Mouse (Mus musculus) liver, embryonic 11.5 days (tissue): ENCODE data around the gene Gm20683. TPM values are rescaled to one million over a fixed set of nuclear protein-coding genes. Genes with fewer than 3 reads are reported as not detected.
A peak's percentile ranks its signal among the peaks of the same experiment; 100 is the strongest.

Source experiments
- ATAC-seq: fragments of 200-750 bp; cut with Nextera tagmentation; replicated peaks from 2 replicates; pipeline ENCODE4 v1.8.0; 2017; ENCODE audit warnings: moderate number of reproducible peaks, mild to moderate bottlenecking, moderate TSS enrichment, moderate library complexity; ENCODE audit not compliant: low FRiP score
- DNase-seq: peaks from one replicate; pipeline ENCODE4 v3.0.0-alpha.2; 2017; ENCODE audit warnings: low spot score
- H3K27ac ChIP-seq: fragments of 300-500 bp; sonication (generic); 2 replicates; pipeline ENCODE4 v1.5.1; 2014; ENCODE audit warnings: mild to moderate bottlenecking, low read depth, low read length, control low read depth
- H3K27me3 ChIP-seq: fragments of 300-500 bp; sonication (generic); replicated peaks from 2 replicates; pipeline ENCODE4 v1.6.1; 2014; ENCODE audit warnings: low read length, mixed read lengths; ENCODE audit not compliant: control insufficient read depth, insufficient read depth
- H3K36me3 ChIP-seq: fragments of 300-500 bp; sonication (generic); 2 replicates; pipeline ENCODE4 v1.6.1; 2014; ENCODE audit warnings: mild to moderate bottlenecking, low read length, moderate library complexity, mixed read lengths; ENCODE audit not compliant: control insufficient read depth, insufficient read depth
- H3K4me1 ChIP-seq: fragments of 300-500 bp; sonication (generic); replicated peaks from 2 replicates; pipeline ENCODE4 v1.6.1; 2014; ENCODE audit warnings: low read length, mixed read lengths; ENCODE audit not compliant: control insufficient read depth, insufficient read depth
- H3K4me2 ChIP-seq: fragments of 300-500 bp; sonication (generic); 2 replicates; pipeline ENCODE4 v1.6.1; 2014; ENCODE audit warnings: mild to moderate bottlenecking, control low read depth, moderate library complexity
- H3K4me3 ChIP-seq: fragments of 300-500 bp; sonication (generic); 2 replicates; pipeline ENCODE4 v1.5.1; 2014; ENCODE audit warnings: low read depth, low read length, control low read depth
- H3K9ac ChIP-seq: fragments of 300-500 bp; sonication (generic); 2 replicates; pipeline ENCODE4 v1.6.1; 2014; ENCODE audit warnings: low read depth, low read length, control low read depth
- H3K9me3 ChIP-seq: fragments of 300-500 bp; sonication (generic); 2 replicates; pipeline ENCODE4 v1.6.1; 2016; ENCODE audit warnings: low read length, inconsistent platforms, mixed read lengths; ENCODE audit not compliant: control insufficient read depth
- WGBS: fragments of 180-500 bp; shearing (Covaris S2); extraction: QIAGEN DNeasy Blood & Tissue Kit; methylation state at CpG from one replicate; pipeline ENCODE4 v1.1.7; 2014; 5-methylcytosine and 5-hydroxymethylcytosine counted together
- microRNA-seq: library from miRNA; unstranded; fragments of <30 nt; microRNA quantifications from one replicate; pipeline ENCODE4, GENCODE M21; 2017; ENCODE audit warnings: borderline number of aligned reads
- polyA plus RNA-seq: library from polyadenylated mRNA; unstranded; fragments of >200 nt; fragmentation: Nextera tagmentation; extraction: Ambion mirVana; gene quantifications from 2 replicates; pipeline ENCODE4 v1.2.1, GENCODE M21; 2014

The Gm20683 gene
- polyA plus RNA-seq, 1 experiment from 2014 or later: 0.78 TPM

DNA sequence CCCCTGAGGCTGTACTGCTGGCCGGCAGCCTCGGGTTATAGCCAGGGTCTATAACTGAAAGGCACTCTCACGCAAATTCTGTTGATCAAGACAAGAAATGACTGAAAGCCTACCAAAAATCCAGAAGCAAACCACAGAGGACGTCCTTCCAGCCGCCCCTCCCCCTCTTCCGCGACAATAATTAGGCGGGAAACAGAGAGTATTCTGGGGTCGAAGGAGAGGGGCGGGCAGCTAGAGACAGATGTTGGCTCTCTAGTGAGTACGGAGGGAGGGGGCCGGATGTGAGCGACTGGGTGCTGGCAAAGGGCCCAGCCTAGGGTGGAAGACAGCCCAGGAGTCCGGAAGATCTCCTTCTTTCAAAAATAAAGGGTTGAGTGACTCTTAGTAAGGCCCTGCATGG, 48.9 kb downstream of the Gm20683 start, which contains the start of gene Fam173a:
Gene Fam173a (minus strand): TSS at position 287 of the 400 bp plus-strand sequence.
- Histone ChIP-seq H3K27me3 (no peaks in the 10 kb centered on the region), H3K27ac (peak within 1 kb of the TSS; percentile 94), H3K4me1 (peaks cover 32% of the 10 kb centered on the region), H3K9me3 (no peaks in the 10 kb centered on the region), H3K36me3 (no peaks in the 10 kb centered on the region; the same call in 1 of the 2 replicates), H3K4me2 (peak within 1 kb of the TSS; percentile 82), H3K4me3 (peak within 1 kb of the TSS; percentile 85), H3K9ac (peak within 1 kb of the TSS; percentile 81)
- ATAC-seq (peak; percentile 46; the same call in 1 of the 2 replicates), DNase-seq (peak; percentile 71)
- WGBS: 1% methylated on average over 14 of the region's 14 CpGs

DNA sequence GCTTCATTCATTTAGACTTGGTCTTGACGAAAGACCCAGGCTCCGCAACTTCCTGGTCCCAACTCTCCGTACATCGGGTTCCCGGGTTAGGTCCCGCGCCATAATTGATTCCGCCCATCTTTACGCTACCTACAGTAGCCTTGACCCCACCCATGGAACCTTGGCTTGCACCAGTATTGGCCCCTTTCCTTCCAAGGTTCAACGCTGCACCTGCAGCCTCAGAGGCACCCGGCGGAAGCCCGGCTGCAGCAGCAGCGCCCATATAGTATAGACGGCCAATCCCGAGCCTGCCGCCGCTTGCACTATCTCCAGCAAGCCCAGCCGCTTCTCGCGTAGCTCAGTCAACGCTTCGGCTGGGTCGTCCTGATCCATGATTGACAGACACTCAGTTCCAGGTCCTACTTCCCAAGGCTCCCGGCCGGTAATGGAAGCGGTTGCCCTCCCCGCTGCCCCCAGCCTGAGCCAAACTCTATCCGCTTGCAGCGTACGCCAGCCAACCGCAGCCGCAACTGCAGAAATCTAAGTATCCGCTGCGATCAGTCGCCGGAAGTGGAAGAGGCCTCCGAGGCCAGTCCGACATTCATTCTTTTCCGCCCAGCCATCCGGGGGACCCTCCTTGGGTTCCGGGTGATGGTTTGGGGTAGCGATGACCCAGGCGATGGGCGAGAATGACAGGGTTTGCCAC, 49.6 kb downstream of the Gm20683 start:
- H3K9ac ChIP-seq: peak overlapping the region; percentile 81
- H3K9me3 ChIP-seq: no peaks in the 10 kb centered on the region
- ATAC-seq: peak; percentile 69
- under 1% methylated on average over 45 of the region's 45 CpGs for WGBS
- peak overlapping the region; percentile 85 for H3K4me3 ChIP-seq
- peak overlapping the region; percentile 94 for H3K27ac ChIP-seq
- peak; percentile 86 for DNase-seq
- no peaks in the 10 kb centered on the region; the same call in 1 of the 2 replicates for H3K36me3 ChIP-seq
- H3K4me2 ChIP-seq: peak overlapping the region; percentile 82
- H3K4me1 ChIP-seq: peaks cover 28% of the 10 kb centered on the region
- no peaks in the 10 kb centered on the region for H3K27me3 ChIP-seq

DNA sequence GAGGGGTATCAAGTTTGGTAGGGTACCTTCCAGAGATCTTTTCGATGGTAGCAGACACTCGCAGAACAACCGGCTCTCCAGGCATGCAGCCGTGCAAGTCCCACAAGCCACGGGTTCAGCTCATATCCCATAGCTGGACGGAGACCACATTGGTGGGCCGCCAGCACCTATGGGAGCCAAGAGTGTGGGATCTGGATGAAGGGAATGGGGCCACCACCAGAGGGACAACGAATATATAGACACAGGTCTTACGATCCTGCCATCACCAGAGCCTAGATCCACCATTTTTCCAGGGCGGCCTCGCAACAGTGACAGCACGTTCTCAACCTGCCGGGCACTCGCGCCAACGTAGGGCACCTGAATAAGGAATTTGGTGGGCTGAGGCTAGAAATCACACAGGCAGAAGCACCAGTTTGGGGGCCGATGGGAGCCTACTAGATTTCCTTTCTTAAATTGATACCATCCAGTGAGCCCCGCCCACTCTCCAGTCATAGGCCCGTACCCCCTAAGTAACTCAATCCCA, 50.2 kb downstream of the Gm20683 start:
- no peak; the same call in 1 of the 2 replicates for ATAC-seq
- H3K27ac ChIP-seq: peak overlapping the region; percentile 94

DNA sequence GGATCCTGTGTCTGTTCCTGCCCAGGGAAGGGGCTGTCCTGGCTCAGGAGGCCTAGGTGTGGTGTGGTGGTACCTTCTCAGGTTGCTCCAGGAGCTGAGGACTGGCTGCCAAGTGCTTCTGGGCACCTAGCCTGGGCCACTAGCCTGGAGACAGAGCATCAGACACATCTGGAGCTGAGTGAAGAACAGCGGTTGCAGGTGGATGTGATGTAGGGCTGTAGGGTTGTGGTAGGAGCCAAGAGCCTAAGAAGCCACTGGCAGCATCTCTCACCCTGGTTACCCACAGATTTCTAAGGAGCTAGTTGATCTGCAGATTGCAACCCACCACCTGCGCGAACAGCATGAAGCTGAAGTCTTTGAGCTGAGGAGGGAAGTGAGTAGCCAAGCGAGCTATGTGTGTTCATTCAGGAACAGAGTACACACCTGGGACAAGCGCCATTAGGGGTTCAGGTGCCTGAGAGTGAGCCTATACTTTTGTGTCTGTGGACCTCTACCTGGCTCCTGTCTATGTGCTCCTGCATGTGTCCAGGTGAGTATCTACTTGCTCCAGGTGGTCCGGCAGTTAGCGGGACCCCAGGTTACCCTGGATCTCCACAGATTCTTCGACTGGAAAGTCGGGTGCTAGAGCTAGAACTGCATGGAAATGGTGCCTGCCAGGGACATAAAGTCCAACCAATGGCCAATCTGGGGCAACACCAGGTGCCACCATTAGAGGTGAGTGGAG, 54.6 kb downstream of the Gm20683 start:
- Histone ChIP-seq H3K36me3 (peaks cover 11% of the 10 kb centered on the region), H3K4me2 (no peak overlapping the region), H3K4me1 (peaks cover 20% of the 10 kb centered on the region), H3K27ac (no peak overlapping the region), H3K4me3 (no peak overlapping the region), H3K27me3 (no peaks in the 10 kb centered on the region), H3K9me3 (no peaks in the 10 kb centered on the region), H3K9ac (no peak overlapping the region)
- DNase-seq (no peak), ATAC-seq (no peak)
- 91% methylated on average over 9 of the region's 9 CpGs for WGBS

More for the DNA sequence above, 50.2 kb downstream of the Gm20683 start:
- Histone ChIP-seq H3K4me2 (peak overlapping the region; percentile 82), H3K4me3 (peak overlapping the region; percentile 85), H3K9ac (peak overlapping the region; percentile 81), H3K4me1 (peaks cover 28% of the 10 kb centered on the region), H3K27me3 (no peaks in the 10 kb centered on the region), H3K9me3 (no peaks in the 10 kb centered on the region), H3K36me3 (no peaks in the 10 kb centered on the region; the same call in 1 of the 2 replicates)
- WGBS: 30% methylated on average over 19 of the region's 19 CpGs
- DNase-seq: no peak

DNA sequence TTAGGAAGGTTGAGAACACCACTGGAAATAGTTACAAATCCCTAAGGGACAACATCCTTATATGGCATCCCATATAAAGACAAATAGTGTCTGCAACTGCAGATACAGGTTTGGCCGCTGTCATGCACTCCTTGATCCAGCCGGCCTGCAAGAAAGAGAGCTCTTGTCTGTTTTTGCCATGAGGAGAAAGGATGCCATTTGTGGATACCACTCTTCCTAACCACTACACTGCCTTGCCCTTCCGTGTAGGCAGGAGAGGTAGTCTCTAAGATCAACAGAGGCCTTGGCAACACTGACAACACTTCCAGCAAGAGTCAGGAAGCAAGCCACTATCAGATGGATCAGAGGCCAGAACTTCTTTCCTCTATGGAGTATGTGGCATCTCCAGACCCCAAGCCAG, 55.3 kb downstream of the Gm20683 start, which contains the start of gene Ccdc78:
Gene Ccdc78 (plus strand): TSS at position 301 of the 400 bp plus-strand sequence.
- Histone ChIP-seq H3K9ac (peak within 1 kb of the TSS; percentile 76), H3K27me3 (no peaks in the 10 kb centered on the region), H3K27ac (peak within 1 kb of the TSS; percentile 73), H3K9me3 (no peaks in the 10 kb centered on the region), H3K4me3 (peak within 1 kb of the TSS; percentile 73), H3K4me1 (peaks cover 17% of the 10 kb centered on the region), H3K36me3 (peaks cover 16% of the 10 kb centered on the region), H3K4me2 (peak within 1 kb of the TSS; percentile 92)
- DNase-seq (no peak), ATAC-seq (no peak)
- 74% methylated on average over 3 of the region's 3 CpGs for WGBS

DNA sequence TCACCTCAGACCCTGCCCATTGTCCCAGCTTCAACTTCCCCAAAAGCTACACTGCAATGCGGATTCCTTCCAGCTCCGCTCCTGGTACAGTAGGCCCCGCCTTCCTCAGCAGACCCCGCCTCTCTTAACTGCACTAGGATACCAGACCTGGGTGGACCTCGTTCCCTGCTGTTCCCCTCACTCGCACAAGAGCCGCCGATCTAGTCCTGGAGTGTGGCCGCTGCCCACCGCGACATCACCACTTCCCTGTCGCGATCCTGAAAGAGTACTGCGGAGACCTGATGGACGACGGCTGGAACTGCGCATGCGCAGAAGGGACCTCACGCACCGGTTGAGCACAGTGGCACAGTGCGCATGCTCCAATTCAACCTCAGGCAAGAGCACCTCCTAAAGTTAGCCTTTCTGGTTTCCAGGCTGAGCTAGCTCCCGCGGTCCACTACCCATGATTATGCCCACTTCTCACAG, 56.2 kb downstream of the Gm20683 start, which contains the start of gene Haghl:
Gene Haghl (minus strand): TSS at position 393 of the 465 bp plus-strand sequence.
- H3K4me2 ChIP-seq: peak within 1 kb of the TSS; percentile 92
- peak within 1 kb of the TSS; percentile 73 for H3K4me3 ChIP-seq
- H3K27ac ChIP-seq: peak within 1 kb of the TSS; percentile 73
- H3K27me3 ChIP-seq: no peaks in the 10 kb centered on the region
- DNase-seq: peak; percentile 96
- peak; percentile 78 for ATAC-seq
- peaks cover 22% of the 10 kb centered on the region for H3K36me3 ChIP-seq
- peaks cover 9% of the 10 kb centered on the region for H3K4me1 ChIP-seq
- H3K9me3 ChIP-seq: no peaks in the 10 kb centered on the region
- WGBS: under 1% methylated on average over 23 of the region's 23 CpGs
- H3K9ac ChIP-seq: peak within 1 kb of the TSS; percentile 76

Small RNAs within 50 kb of the gene (microRNA-seq; reads per million reads assigned to microRNA genes)
- 2.1 reads per million for gene Mir3082

Other genes with a start within 250 kb of the Gm20683 start
- gene Gng13, start 124.6 kb downstream of the Gm20683 start, polyA plus RNA-seq: 0.42 and 1.3 TPM in 2 replicates
- 32.0 and 35.6 TPM in 2 replicates for gene Chtf18, start 114.3 kb downstream of the Gm20683 start, polyA plus RNA-seq
- 16.6 and 17.5 TPM in 2 replicates for gene Rpusd1, start 114.1 kb downstream of the Gm20683 start, polyA plus RNA-seq
- gene Mslnl, start 105.7 kb downstream of the Gm20683 start, polyA plus RNA-seq: not detected in 2 replicates
- gene Msln, start 87.4 kb downstream of the Gm20683 start, polyA plus RNA-seq: 0.29 and 0.55 TPM in 2 replicates
- gene Narfl, start 68.0 kb downstream of the Gm20683 start, polyA plus RNA-seq: 28.4 and 29.9 TPM in 2 replicates
- gene Haghl, start 56.1 kb downstream of the Gm20683 start, polyA plus RNA-seq: 22.7 and 25.0 TPM in 2 replicates
- gene Ccdc78, start 55.2 kb downstream of the Gm20683 start, polyA plus RNA-seq: 0.25 and 0.33 TPM in 2 replicates
- gene Fam173a, start 48.9 kb downstream of the Gm20683 start, polyA plus RNA-seq: 83.7 and 83.8 TPM in 2 replicates
- gene AC134908.4, start 46.1 kb downstream of the Gm20683 start, polyA plus RNA-seq: not detected in 2 replicates
- 7.6 and 10.8 TPM in 2 replicates for gene Metrn, start 44.6 kb downstream of the Gm20683 start, polyA plus RNA-seq
- 0.99 and 1.2 TPM in 2 replicates for gene Fbxl16, start 32.7 kb downstream of the Gm20683 start, polyA plus RNA-seq
- 29.8 and 31.9 TPM in 2 replicates for gene Wdr24, start 18.1 kb downstream of the Gm20683 start, polyA plus RNA-seq
- 36.6 and 37.0 TPM in 2 replicates for gene Jmjd8, start 12.9 kb downstream of the Gm20683 start, polyA plus RNA-seq
- gene Stub1, start 8.4 kb downstream of the Gm20683 start, polyA plus RNA-seq: 249 and 252 TPM in 2 replicates
- 0.60 and 1.6 TPM in 2 replicates for gene Rhbdl1, start 4.5 kb downstream of the Gm20683 start, polyA plus RNA-seq
- gene Rhot2, start 3.1 kb upstream of the Gm20683 start, polyA plus RNA-seq: 9.6 and 12.8 TPM in 2 replicates
- 22.2 and 25.7 TPM in 2 replicates for gene Wdr90, start 19.7 kb upstream of the Gm20683 start, polyA plus RNA-seq
- 96.5 and 110 TPM in 2 replicates for gene Mcrip2, start 27.0 kb upstream of the Gm20683 start, polyA plus RNA-seq
- gene Mettl26, start 33.3 kb upstream of the Gm20683 start, polyA plus RNA-seq: 70.7 and 74.5 TPM in 2 replicates
- 2.1 and 2.4 TPM in 2 replicates for gene Wfikkn1, start 39.1 kb upstream of the Gm20683 start, polyA plus RNA-seq
- gene Rab40c, start 78.0 kb upstream of the Gm20683 start, polyA plus RNA-seq: 9.9 and 10.7 TPM in 2 replicates
- 137 and 139 TPM in 2 replicates for gene Pigq, start 103.2 kb upstream of the Gm20683 start, polyA plus RNA-seq
- 0.85 and 1.4 TPM in 2 replicates for gene Nhlrc4, start 103.2 kb upstream of the Gm20683 start, polyA plus RNA-seq
- gene A930017K11Rik, start 110.8 kb upstream of the Gm20683 start, polyA plus RNA-seq: 0.68 and 0.85 TPM in 2 replicates
- 23.0 and 27.4 TPM in 2 replicates for gene Capn15, start 144.0 kb upstream of the Gm20683 start, polyA plus RNA-seq
- gene Rab11fip3, start 227.8 kb upstream of the Gm20683 start, polyA plus RNA-seq: 7.0 and 7.6 TPM in 2 replicates
- 18.2 and 20.1 TPM in 2 replicates for gene Decr2, start 248.6 kb upstream of the Gm20683 start, polyA plus RNA-seq